Mouse (Mus musculus): ENCODE measurements around the gene Eef1a1.
A peak's percentile ranks its signal among the peaks of the same experiment; 100 is the strongest.
"Not testable (repeated sequence)": the region's sequence is repeated elsewhere in the genome, so short reads cannot be mapped to it uniquely, and the experiment has no call there.

Gene Eef1a1

DNA sequence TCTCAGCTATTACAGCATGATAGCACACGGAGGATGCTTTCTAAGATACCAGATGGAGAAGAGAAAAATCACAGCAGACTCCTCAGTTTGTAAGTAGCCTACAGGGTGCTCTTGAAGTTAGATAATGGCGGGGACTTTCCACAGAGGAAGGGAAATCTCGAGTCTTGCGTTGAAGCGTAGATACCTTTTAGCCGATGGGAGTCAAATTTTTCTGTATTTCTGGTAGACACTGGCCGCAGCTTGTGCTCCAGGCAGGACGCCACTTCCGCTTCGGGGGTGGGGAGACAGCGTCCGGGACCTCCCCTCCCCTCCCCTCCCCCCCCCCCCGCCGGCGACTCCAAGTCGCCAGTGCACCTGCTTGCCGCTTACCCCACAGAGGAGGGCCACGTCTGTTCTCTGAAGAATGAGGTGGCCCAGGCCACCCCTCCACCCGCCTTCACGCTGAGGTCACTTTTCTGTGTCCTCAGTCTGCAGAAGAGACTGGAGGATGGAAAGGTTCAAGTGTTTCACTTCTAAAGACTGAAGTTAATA, at the start of gene Eef1a1:
TSS of gene Eef1a1 (minus strand) at position 262 of the 531 bp plus-strand sequence.
- DNase-seq, result peak; percentile 67

DNA sequence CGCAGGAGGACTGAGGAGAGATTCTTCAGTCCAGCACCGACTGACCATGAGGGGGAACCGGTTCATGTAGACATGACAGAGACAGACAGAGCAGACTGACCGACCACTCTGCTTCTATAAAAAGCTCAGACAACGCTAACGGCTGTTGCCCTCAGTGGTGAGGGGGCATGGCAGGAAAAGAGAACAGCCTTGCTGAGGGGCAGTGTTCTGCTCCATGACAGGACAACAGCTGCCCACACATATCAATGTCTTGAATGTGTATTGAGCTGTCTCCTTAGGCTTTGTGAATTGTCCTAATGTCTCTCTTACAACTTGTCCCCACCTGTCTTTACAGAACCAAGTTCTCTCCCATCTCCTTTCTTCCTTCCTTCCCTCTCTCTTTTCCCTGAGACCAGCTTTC, 49.5 kb upstream of the Eef1a1 start:
- no peak for DNase-seq

DNA sequence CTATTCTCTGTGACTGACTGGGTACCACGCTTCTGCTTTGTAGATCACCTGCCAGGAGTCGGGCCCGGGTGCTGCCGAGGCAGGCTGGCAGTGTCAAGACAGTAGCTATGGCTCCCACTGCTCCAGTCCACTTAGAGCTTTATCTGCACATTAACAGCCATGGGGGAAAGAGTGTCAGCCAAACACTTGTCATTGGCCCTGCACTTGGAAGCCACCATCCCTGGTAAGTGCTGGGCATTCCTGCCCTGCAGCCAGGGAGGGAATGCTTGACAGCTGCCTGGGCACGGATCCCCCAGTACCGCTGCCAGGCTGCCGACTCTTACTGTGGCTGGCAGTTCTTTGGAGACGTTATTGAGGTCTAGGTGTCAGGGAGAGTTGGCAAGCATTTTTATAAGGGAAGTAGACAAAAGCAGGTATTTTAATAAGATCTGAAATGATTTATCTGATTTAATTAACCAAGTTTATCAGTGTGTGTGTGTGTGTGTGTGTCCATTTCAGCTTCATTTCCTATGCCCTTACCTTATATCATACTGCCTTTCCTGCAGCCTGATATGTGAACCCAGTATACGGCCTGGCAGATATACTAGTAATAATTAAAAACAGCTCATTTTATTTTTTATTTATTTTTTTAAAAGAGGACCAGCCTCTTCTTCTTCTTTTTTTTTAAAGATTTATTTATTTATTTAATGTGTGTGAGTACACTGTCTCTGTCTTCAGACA, 48.4 kb upstream of the Eef1a1 start:
- no peak for DNase-seq

DNA sequence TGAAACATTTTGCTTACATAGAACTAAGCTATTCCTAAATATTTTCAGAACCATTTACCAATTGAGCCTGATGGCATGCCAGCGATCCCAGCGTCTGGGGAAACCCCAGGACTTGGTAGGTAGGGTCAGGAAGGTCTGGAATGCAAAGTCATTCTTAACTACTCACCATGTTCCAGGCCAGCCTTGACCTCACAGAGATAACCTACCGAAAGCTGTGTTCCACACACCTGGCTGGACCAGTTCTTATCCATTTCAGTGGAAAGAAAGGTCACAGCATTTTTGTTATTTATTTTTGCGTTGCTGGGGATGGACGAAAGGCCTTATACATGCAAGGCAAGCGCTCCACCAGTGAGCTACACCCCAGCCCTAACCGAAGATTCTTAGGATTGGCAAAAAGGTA, 45.7 kb upstream of the Eef1a1 start:
- no peak for DNase-seq

DNA sequence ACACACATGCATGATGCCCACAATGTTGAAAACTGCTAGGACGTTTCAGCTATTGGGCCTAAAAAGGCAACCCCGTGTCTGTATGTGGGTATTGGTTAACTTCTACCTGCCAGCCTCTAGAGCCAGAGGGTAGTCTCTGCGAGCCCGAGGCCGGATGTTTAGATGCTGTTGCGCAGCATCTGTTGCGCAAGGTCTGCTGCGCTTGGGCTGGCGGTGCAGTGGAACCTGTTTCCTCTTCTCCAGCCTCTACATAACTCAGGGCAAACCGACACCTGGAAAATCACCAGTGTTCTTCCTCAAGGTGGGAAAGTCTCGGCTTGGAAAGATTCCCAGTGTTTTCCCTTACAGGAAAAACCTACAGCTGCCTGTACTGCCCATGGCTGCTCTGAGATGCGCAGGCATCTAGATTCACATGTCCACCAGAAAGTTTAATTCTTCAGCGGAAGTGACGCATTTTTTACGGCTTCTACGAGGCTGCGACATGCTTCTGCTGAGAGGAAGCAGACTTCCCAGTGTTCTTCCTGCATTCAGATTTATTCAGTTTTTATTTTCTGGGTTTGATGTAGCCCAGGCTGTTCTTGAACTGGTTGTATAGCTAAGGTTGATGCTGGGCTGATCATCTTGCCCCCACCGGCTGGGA, 44.5 kb upstream of the Eef1a1 start:
- peak; percentile 66 for DNase-seq

DNA sequence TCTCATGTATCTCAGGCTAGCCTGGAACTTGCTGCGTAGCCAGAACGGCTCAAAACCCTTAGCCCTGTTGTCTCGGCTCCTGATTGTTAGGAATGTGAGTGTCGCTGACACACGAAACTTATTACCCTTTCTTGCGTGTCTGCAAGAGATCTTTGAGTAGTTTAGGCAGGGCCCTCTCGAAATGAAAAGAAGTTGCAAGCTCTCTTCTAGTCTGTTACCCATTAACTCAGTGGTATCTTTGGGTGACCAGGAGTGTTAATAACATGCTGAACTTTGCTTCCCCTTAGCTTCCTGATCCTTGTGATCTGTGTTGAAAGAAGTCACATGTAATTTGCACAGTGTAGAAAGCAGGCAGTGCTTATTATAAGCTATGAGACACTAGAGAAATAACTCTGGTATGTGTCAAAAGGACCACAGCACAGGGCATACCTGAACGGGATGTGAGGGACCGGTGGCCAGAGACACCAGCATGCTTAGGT, 43.4 kb upstream of the Eef1a1 start:
- no peak for DNase-seq

DNA sequence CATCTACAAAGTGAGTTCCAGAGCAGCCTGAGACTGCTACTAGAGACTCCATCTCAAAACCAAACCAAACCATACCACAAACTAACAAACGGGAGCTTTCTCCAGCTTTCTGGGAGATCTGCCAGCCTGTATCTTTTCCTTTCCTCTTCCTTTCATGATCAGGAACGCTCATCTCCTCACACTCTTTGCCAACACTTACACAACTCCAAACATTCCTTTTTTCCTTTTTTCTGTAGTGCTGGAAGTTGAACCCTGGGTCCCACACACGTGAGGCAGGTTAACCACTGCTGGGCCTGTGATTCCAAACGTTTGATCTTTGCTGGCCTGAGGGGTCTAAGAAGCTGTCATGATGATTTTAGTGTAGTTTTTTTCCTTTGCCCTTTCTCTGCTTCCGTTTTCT, 42.9 kb upstream of the Eef1a1 start:
- no peak for DNase-seq

DNA sequence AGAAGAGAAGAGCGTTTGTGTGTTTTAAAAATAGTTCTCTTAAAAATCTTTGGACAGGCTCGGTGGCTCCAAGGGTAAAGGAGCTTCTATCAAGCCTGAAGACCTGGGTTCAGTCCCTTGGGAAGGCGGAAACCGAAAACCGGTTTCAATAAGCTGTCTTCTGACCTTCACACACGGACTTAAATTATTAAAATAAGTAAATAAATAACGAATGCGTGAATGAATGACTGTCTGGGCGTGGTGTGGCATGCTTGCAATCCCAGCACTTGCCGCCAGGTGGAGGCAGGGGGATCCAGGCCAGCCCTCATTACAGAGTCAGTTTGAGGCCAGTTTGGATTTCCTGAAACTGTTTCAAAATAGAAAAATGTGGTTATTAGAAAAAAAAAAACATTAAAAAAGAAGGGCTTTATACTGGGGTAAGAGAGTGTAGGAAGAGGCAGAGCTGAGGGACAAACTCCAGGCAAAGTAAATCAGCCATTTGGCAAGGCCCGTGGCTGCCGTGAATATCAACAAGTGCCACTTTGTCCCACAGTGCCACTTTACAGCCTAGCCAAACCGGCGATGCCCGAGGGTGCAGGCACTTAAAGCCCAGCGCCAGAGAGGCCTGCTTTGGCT, 38.9 kb upstream of the Eef1a1 start:
- peak; percentile 92 for DNase-seq

DNA sequence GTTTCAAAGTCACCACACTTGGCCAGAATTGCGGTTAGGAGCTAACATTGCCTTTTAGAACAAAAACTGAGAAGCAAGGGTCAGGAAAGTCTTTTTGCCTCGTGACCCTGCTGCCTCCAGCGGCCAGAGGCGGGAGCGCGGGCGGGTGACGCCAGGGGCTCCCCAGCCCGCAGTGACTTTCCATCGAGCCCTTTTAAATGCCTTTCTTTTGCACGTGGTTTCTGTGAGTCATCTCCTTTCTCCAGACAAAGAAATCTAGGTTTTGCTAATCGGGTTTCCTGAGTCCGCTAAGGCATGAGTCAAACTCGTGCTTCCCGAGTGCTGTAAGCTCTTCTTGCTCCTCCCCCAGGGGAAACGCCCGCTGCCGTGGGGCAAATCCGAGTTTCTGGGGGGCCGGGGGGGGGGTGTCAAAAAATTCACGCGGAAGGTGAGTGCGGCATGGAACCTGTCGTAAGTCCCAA, 38.4 kb upstream of the Eef1a1 start:
- DNase-seq, result peak; percentile 88

DNA sequence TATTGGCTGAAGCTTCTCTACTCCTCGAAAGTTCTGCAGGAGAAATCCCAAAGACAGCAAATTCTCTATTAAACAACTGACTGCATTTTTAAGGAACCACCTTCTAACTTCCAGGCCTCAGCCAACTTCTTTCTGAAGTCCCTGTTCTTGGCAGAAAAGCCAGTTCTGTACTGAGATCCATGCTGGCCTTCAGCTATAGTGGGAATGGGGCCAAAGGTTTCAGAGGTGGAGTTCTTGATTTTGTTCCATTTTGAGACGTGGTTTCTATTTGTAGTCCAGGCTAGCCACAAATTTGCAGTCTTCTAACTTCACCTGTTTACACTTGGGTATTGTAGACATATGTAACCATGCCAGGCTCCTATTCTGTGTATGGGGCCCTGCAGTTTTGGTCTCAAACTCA, 37.3 kb upstream of the Eef1a1 start:
- no peak for DNase-seq

DNA sequence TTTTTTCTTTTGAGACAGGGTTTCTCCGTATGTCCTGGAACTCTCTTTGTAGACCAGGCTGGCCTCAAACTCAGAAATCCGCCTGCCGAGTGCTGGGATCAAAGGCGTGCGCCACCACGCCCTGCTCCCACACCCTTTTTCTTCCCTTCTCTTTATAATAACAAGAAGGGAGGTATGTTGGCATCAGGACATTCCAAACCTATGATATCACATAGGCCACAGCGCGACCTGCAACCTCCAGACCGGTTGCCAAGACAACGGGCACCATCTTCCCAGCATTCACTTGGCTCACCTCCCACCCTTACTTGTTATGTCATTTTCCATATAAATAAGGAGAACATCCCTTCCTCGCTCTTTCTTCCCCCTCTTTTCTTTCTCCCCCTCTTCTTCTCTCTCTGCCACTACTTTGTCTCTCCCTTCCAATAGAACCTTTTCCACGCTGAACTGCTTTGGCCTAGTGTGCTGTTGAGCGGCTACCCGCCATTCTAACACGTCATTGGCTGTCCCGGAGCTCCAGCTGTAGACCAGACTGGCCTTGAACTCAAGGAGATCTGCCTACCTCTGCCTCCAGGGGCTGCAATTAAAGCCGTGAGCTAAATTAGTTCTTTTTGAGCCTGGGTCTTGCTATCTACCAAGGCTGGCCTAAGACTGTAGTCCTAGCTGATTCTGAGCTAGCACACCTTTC, 36.6 kb upstream of the Eef1a1 start:
- DNase-seq, result no peak

DNA sequence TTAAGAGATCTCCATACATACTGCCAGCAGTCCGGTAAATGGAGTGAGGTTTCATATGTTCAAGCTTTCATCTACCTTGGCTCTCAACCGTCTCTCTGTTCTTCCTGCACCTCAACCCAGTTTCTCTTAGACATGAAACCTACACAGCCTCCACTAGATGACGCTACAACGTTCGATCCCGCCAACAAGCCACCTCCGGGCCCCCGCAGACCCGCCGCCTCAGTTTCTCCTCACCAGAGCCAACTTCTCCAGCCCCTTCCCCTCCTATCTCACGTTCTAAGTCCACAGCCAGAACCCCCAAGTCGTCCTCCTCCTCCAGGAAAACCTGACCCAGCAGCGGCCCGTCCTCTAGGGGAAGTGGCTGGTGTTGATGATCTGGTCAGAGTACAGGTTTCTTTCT, 32.7 kb upstream of the Eef1a1 start:
- DNase-seq, result peak; percentile 70

DNA sequence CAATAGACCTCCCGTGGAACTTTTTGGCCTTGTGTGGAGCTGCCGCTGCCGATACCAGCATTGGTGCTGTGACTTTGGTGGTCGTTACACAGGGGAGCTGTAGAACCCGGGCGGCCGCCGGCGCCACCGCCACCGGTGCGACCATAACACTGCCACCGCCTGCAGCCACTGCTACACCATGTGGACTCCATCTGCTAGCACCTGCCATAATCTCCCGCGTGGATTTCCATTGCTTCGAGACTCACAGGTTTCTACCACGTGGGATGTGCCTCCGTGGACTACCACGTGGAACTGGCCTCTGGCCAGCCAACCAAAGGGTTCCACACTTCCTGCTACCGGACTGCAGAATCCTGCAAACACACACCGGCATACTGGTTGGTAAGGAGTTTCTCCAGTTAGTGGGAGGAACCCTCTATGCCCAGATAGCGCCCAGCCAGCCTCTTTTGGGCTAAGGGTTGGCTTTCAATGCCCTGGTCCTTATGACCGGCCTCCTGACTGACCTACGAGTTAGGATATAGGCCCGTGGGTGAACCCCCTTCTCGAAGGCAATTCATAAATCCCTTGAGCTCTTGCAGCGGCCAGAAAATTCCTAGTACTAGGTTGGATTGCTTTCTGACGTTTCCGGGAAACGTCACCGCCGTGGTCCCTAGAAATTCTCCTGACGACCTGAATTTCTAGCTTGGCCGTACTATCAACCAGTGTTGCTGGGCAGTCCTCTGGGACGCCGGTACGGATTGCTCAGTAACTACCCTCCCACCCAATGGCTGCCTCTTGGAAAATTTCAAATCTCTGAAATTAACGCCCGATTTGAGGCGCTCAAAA, 32.0 kb upstream of the Eef1a1 start:
- DNase-seq, result peak; percentile 48

DNA sequence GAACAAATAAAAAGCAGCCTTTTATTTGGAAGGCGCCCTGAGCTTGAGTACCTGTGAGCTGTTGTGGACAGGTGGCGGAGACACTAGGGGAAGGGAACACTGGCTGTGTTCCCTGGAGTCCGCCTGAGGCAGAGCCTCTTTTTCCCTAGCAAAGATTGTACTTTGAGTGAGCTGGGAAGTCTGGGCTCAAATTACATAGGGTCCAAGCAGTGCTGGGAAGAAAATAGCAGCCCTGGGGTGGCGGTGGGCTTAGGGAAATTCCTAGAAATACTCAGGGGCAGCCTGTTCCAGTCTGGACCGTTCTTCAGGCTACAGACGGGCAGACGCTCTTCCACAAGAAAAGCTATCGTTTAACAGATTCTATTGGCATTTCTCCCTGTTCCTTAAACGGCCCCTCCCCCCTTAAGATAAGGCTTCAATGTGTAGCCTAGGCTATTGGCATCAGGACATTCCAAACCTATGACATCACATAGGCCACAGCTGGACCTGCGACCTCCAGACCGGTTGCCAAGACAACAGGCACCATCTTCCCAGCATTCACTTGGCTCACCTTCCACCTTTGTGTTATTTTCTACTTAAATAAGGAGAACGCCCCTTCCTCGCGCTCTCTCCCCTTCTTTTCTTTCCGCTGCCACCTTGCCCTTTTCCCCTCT, 31.3 kb upstream of the Eef1a1 start:
- DNase-seq, result no peak

DNA sequence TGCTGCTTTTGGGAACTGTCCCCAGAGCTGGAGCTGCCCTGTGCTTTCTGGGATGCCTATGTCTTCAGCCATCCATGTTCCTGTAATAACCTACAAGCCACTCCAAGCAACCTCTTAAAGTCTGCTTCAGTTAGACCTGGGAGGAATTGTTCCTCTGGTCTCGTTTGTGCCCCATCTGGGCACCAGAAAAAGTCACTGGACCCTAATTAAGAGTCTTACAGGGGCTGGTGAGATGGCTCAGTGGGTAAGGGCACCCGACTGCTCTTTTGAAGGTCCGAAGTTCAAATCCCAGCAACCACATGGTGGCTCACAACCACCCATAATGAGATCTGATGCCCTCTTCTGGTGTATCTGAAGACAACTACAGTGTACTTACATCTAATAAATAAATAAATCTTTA, 28.3 kb upstream of the Eef1a1 start:
- DNase-seq, result not testable (repeated sequence)

DNA sequence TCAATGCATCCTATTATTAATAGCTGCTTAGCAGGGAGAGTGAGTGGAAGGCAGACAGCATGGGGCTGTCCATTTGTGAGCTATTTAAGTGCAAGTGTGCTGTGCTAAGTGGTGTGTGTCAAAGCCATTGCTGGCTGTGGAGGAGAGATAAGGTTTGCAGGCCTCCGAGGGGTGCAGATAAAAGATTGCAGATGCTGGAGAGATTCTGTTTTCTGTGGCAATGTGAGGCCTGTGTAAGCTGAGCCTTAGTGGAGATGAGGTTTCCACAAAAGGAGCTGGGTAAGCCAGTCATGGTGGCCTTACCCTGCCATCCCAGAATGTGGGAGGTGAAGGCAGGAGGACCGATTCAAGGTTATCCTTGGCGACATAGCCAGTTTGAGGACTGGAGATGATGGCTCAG, 27.2 kb upstream of the Eef1a1 start:
- DNase-seq, result no peak

DNA sequence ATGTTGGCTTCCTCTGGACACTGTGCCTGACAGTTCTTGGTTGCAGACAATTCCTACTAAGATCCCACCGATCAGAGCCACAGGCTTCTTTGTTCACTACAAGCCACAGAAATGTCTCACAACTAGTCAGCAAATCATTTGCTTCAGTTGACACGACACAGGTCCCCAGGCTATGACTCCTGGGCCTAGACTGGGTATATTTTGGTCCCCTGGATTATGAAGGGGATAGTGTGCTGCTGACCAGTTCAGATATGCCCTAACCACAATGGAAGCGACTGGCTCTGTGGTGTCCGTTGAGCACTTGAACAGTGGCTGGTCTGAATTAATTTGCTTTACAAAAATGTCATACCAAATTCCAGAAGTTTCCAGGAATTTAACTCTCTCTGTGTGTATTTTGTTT, 25.7 kb upstream of the Eef1a1 start:
- no peak for DNase-seq

DNA sequence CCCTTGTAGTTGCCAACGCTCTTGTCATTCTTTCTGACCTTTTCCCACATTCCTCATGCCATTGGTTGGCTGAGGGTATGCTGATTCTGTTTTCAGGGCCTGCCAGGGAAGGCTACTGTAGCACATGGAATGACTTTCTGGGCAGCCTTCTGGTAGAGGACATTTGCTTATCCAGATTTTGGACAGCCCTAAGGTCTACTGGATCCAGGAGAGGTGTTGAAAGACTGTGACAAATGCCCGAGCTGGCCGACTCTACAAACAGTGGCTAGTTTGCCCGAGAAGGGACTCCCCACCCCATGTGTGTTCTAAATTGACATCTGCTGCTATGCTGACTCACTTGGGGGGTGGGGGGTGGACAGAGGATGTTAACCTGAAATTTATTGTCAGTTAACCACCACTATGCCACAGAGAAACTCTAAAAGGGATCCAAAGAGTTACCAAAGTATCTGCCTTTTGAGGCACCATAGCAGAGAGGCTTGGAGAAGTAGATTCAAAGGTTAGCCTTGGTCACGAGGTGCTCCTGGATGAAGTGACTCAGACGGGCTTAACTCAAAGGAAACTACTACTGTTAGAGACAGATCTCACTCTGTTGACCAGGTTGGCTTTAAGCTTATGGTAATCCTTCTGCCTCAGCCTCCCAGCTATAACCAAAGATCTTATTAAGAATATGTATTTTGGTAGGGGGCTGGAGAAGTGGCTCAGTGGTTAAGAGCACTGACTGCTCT, 25.0 kb upstream of the Eef1a1 start:
- no peak for DNase-seq

DNA sequence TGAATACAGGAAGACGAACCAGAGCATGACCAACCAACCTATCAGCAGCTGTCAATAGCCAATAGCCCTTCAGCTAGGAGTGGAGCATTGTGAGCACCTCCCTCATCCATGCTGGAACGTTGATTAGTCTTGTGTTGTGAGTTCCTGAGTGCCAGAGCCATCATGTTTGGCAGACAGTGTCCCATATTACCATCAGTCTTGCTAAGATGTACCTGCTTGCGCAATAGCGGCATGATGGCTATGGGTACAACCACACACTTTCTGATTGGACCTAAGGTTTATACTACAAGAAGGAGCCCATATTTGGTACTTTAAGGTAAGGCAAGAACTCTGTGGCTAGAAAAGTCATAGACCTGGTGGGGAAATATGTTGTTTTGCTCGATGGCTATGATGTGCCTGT, 22.8 kb upstream of the Eef1a1 start:
- no peak for DNase-seq

DNA sequence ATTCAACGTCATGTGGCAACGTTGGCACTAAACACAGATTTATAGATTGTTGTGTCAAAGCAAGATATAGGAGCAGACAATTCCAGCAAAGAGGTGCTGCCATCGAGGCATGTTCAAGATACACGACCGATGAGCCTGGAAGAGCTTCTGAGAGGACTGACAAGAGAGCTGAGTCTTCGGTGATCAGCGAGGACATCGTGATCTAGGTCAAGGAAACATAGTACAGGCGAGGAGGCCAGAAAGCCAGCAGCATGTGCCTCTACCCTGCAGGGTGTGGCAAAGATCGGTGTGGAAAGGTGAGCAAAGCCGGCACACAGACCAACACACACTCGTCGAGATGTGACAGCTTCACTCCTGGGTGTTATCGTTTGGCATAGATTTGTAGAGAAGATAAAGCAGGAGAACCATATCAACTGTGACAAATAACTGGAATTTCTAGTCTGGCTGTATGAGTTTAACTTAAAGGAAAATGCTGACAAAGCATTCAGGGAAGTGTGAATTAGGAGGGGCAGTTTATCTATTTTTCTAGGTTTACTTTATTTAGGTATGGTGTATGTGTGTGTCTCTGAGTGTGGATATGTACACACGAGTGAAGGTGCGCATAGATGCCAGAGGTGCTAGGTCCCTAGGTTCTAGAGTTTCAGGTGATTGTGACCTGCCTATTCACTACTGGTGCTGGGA, 19.3 kb upstream of the Eef1a1 start:
- no peak for DNase-seq

DNA sequence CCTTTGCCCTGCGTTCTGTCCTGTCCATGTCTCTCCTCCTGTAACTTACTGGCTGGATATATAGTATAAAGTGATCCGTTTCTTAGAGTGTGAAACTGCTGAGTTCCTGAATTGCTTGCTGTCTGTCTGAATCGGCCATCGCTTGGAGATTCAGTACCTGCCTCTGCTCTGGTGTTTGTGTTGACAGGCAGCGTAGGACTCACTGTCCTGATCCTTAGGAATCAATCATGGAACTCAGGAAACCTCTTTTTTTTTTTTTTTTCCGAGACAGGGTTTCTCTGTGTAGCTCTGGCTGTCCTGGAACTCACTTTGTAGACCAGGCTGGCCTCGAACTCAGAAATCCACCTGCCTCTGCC, 17.7 kb upstream of the Eef1a1 start:
- DNase-seq, result no peak

All from thymus, postnatal 4 days (tissue).